Mouse (Mus musculus) B cell, adult 2 months (primary cell): ENCODE data around the gene Ldlrap1.

Source experiments
- DNase-seq, 2 experiments: peaks; one replicate each; pipeline ENCODE4 v3.0.0; 2022

Gene Ldlrap1

DNA sequence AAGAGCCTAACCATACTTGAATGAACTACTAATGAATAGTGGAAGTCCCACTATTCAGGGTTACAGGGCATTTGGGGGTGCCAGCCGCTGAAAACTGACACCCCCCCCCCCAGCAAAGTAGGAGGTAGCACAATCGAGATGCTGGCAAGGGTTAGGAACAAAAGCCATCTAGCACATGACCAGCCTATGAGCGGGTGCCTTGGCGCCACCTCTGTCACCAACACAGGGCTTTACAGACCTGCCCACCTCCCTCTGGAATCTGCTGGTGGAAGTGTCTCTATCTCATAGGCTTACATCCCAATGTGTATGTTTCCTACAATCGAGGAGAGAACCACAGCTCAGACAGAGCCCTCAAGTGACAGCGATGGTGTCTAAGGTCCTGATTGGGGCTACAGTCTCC, 17.0 kb downstream of the Ldlrap1 start:
- DNase-seq = no peak

- DNase-seq = peak; percentile 53 to 55
Measured at GRCm38 (mm10) chr4:134750263-134750662, 17.6 kb downstream of the Ldlrap1 start.

GRCm38 (mm10) chr4:134749301-134750030, 18.4 kb downstream of the Ldlrap1 start:
- peak; percentile 61 for DNase-seq

- peak; percentile 44 to 45 for DNase-seq
Measured at GRCm38 (mm10) chr4:134745900-134746661, 21.7 kb downstream of the Ldlrap1 start.

DNA sequence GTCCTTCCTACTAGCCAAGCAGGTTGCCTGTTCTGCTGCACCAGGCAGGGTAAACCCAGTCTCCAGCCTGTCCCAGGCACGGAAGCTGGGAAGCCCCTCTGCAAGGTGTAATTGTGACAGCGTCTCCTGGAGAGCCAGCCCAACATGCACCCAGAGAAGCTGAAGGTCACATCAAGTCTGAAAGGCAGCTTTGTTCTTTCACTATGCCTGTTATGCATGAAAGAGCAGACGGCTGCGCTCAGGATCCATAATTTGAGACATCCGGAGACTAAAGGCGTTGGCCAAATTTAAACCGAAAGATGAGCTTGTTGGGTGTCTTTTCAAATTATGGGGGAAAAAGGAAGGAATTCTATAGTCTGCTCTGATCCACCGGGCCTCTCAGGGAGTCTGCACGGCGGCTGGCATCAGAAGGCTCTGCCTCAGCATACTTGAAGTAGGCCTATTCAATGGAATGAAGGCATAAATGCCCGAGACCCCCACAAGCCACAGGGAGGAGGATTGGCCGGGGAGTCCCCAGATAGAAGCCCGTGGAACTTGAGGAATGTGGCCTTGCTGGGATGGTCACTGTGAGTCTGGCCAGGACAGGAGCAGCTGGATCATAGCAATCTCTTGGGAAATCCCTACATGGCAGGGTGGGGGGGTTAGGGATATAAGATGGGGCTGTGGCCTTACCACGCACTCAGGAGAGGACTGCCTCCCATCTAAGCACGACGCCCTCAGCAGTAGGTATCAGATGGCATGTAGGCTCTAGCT, 23.8 kb downstream of the Ldlrap1 start:
- no peak for DNase-seq

DNA sequence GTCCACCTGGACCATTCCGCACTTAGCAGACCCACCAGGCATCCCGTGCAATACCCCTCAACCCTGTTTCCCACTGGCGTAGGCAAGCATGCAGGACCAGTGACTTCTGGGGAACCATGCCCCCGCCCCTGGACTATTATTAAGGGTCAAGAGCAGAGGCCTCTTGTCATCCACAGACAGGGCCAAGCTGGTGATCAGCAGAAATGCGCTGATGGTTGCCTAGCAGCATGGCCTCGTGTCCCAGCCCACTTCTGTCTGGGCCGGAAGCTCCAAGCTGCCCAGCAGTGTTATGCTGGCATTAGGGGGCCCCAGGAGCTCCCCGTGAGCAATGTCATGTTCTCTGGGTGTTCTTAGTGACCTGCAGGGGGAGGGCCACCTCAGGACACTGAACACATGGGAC, 25.9 kb downstream of the Ldlrap1 start:
- DNase-seq = no peak

- no peak for DNase-seq
Measured at GRCm38 (mm10) chr4:134740186-134740585, 27.6 kb downstream of the Ldlrap1 start.

GRCm38 (mm10) chr4:134739530-134739929, 28.3 kb downstream of the Ldlrap1 start:
- no peak for DNase-seq

DNA sequence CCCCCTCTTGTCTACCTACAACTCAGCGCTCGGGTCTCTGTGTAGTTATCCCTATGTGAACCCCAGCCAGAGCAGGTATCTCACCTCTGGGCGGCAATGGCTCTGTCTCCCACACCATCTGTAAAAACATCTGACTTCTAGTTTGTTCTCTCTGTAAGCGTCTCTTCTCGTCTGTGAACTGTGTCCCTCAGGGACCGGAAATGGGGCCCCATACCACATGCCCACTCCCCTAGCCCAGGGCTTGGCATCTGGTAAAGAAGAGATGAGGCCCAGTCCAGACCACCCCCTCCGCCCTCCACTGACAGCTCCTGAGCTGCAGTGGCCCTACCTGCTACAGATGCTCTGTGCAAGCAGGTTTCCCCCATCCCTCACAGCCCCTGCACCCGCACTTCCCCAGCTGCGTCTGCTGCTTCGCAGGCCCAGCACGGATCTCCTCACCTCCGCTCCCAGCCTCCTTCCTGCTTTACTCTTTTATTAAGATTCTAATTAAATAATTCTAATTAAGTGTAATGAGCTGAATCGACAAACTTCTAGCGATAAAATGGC, 30.4 kb downstream of the Ldlrap1 start:
- DNase-seq = no peak

DNA sequence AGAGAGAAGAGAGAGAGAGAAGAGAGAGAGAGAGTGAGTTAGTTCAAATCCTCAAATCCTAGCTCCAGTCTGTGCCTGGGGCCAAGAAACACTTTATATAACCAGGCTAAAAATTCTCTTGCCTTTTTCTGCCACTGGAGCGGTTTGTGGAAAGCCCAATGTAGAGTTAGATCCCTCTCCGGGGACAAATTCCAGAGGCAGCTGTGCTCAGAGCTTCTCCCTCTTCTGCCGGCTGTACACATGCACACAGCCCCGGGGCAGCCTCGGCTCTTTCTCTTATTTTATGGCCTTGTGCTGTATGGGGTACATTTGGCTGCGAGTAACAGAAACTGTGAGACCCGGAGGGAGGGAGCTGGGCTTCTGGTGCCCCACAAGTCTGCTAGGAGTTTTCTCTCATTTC, 31.7 kb downstream of the Ldlrap1 start:
- no peak for DNase-seq

DNA sequence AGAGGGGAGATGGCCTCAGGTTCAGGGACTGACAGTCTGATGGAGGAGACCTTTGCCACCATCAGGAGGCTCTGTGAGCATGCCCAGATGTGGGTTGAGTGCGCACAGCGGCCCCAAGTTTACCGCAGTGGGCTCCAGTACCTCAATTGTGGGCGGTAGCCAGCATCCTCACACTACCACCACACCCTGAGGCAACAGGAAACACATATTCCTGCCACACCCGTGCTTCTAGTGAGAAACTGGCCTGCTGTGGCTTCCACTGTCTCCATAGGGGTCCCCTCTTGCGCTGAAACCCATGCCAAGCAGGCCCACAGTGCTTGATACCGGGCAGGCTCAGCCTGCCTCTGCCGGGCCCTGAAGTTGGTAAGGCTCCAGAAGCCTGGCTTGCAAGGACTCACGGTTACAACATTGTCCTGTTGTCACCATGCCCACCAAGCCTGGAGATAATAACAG, 33.2 kb downstream of the Ldlrap1 start:
- DNase-seq = peak; percentile 28 to 34

DNA sequence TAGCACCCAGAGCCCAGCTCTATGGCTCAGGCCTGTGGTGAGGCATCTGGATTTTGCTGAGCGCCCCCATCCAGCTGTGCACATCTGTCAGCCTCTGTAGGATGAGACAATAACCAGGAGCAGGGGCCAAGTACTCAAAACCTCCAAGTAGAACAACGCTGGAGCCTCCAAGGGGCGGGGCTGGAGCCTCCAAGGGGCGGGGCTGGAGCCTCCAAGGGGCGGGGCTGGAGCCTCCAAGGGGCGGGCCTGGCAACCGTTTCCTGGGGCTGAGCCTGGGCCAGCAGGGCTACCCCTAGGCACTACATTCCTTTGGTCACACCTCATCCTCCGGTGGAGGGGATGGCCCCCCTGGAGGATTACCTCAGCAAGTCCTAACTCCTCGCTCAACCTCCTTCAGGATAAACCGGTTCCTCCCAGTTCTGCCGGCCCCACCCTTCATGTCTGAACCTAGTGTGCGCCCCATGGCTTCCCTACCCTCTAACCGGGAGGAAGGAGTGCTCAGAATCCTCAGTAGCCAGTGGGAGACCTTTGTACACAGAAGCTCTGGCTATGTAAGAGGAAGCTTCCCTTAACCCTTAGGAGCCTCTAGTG, 33.7 kb downstream of the Ldlrap1 start:
- DNase-seq = peak; percentile 63 to 64

- no peak for DNase-seq
Measured at GRCm38 (mm10) chr4:134733371-134733770, 34.5 kb downstream of the Ldlrap1 start.

DNA sequence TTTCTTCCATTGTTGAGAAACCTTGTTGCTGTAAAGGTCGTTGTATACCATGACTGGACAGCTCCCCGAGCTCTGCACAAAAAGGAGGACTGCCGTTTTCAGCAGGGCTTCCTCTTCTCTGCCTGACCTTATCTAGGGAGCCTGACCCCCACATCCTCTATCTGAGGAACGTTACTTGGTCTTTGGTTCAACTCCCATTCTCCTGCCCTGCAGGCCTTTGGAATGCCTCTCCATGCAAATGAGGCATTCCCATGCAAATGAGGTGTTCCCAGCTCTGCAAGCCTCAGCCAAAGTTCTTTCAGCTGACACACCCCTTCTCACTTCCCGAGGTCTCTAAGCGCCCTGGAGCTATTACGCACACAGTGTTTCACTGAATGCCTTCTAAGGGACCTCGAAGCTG, 37.7 kb downstream of the Ldlrap1 start:
- no peak for DNase-seq

GRCm38 (mm10) chr4:134725735-134726345, 42.0 kb downstream of the Ldlrap1 start:
- peak in 1 of 2 experiments; percentile 17 for DNase-seq

DNA sequence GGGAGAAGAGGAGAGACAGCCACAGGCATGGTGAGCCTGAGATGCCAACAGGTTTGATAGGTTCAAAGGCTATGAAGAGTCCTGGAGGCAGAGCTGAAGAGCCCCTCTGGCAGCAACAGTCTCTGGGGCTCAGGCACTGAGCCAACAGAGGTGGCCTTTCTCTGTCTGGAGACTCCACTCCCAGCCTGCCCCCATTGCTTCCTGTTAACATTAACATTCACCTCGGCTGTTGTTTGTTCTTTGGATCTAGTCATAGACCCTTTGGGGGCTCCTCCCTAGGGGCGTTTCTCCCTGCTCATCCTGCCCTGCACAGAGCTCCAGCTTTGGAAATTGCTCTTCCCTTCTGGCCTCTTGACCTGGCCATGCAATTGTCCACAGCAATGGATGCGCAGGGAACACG, 42.9 kb downstream of the Ldlrap1 start:
- no peak for DNase-seq

DNA sequence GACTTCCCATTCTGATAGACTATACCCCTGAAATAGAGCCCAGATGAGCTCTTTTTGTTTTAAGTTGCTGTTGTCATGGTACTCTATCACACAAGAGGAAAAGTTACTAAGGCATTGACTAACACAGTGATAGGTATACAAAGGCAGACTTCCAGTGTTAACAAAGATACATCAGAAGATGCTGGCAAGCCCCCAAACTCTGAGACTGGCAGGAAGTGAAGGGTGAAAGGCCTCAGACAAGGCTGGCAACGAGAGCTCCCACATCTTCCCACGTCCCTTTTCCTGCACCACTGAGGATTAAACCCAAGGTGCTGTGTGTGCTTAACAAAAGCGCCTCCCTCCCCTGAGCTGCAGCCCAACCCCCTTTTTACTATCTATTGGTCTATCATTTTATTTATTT, 44.6 kb downstream of the Ldlrap1 start:
- DNase-seq = no peak

GRCm38 (mm10) chr4:134721076-134721475, 46.7 kb downstream of the Ldlrap1 start:
- DNase-seq = no peak

- no peak for DNase-seq
Measured at GRCm38 (mm10) chr4:134720371-134720770, 47.5 kb downstream of the Ldlrap1 start.

- DNase-seq = no peak
Measured at GRCm38 (mm10) chr4:134719489-134719888, 48.3 kb downstream of the Ldlrap1 start.

DNA sequence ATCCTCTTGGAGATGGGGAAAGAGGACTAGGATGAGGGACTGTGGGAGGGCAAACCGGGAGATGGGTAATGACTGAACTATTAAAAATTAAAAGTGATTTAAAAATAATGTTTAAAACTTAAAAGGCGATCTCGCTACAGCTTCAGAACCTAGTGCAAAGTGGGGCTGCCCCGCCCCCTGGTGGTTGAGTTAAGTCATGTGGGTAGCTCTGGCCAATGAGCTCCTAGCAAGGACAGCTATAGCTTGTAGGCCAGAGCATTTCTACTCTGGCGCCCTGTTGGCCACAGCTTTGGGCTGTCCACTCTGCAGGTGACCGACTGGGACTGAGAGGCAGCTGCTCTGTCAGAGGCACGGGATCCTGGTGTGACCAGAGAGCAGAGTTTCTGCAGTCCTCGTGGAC, 53.9 kb downstream of the Ldlrap1 start:
- DNase-seq = peak; percentile 92 to 93

- no peak for DNase-seq
Measured at GRCm38 (mm10) chr4:134705311-134705710, 62.5 kb downstream of the Ldlrap1 start.
